Mouse (Mus musculus): Measurements from ENCODE around the gene Sacm1l.

Sacm1l gene

GRCm38 (mm10) chr9:123529392-123530157, at the start of gene Sacm1l:
TSS of gene Sacm1l (plus strand) at chr9:123529759.
- peak; percentile 100 for DNase-seq (ENCODE audit: low spot score in 2 of 2)

GRCm38 (mm10) chr9:123479876-123480252, 49.7 kb upstream of the Sacm1l start:
- no peak for DNase-seq (ENCODE audit: low spot score in 2 of 2)

GRCm38 (mm10) chr9:123480253-123480921, 49.2 kb upstream of the Sacm1l start:
- peak in 1 of 2 experiments; percentile 27 for DNase-seq (ENCODE audit: low spot score in 2 of 2)

GRCm38 (mm10) chr9:123481136-123481535, 48.4 kb upstream of the Sacm1l start:
- DNase-seq (ENCODE audit: low spot score in 2 of 2) = no peak

- no peak for DNase-seq (ENCODE audit: low spot score in 2 of 2)
These were observed 46.0 kb upstream of the Sacm1l start for GRCm38 (mm10) chr9:123483598-123483997.

- no peak for DNase-seq (ENCODE audit: low spot score in 2 of 2)
These were observed 44.7 kb upstream of the Sacm1l start for GRCm38 (mm10) chr9:123484830-123485229.

- DNase-seq (ENCODE audit: low spot score in 2 of 2) = no peak
These were observed 44.0 kb upstream of the Sacm1l start for GRCm38 (mm10) chr9:123485561-123485960.

- DNase-seq (ENCODE audit: low spot score in 2 of 2) = no peak
These were observed 42.9 kb upstream of the Sacm1l start for GRCm38 (mm10) chr9:123486635-123487034.

GRCm38 (mm10) chr9:123489073-123489472, 40.5 kb upstream of the Sacm1l start:
- no peak for DNase-seq (ENCODE audit: low spot score in 2 of 2)

- no peak for DNase-seq (ENCODE audit: low spot score in 2 of 2)
These were observed 39.7 kb upstream of the Sacm1l start for GRCm38 (mm10) chr9:123489727-123490343.

- DNase-seq (ENCODE audit: low spot score in 2 of 2) = no peak
These were observed 38.6 kb upstream of the Sacm1l start for GRCm38 (mm10) chr9:123490930-123491329.

- DNase-seq (ENCODE audit: low spot score in 2 of 2) = peak; percentile 78 to 84
These were observed 37.5 kb upstream of the Sacm1l start for GRCm38 (mm10) chr9:123491917-123492585.

- no peak for DNase-seq (ENCODE audit: low spot score in 2 of 2)
These were observed 32.9 kb upstream of the Sacm1l start for GRCm38 (mm10) chr9:123496665-123497064.

GRCm38 (mm10) chr9:123497906-123498305, 31.7 kb upstream of the Sacm1l start:
- no peak for DNase-seq (ENCODE audit: low spot score in 2 of 2)

GRCm38 (mm10) chr9:123500480-123500879, 29.1 kb upstream of the Sacm1l start:
- no peak for DNase-seq (ENCODE audit: low spot score in 2 of 2)

- peak; percentile 64 to 77 for DNase-seq (ENCODE audit: low spot score in 2 of 2)
These were observed 26.3 kb upstream of the Sacm1l start for GRCm38 (mm10) chr9:123503171-123503834.

- peak in 1 of 2 experiments; percentile 63 for DNase-seq (ENCODE audit: low spot score in 2 of 2)
These were observed 25.2 kb upstream of the Sacm1l start for GRCm38 (mm10) chr9:123504325-123504724.

- no peak for DNase-seq (ENCODE audit: low spot score in 2 of 2)
These were observed 24.0 kb upstream of the Sacm1l start for GRCm38 (mm10) chr9:123505598-123505997.

- no peak for DNase-seq (ENCODE audit: low spot score in 2 of 2)
These were observed 23.1 kb upstream of the Sacm1l start for GRCm38 (mm10) chr9:123506270-123507146.

GRCm38 (mm10) chr9:123507380-123507779, 22.2 kb upstream of the Sacm1l start:
- DNase-seq (ENCODE audit: low spot score in 2 of 2) = no peak

- DNase-seq (ENCODE audit: low spot score in 2 of 2) = no peak
These were observed 20.6 kb upstream of the Sacm1l start for GRCm38 (mm10) chr9:123508986-123509385.

Data from right cerebral cortex, postnatal 10 days (tissue).